Mouse (Mus musculus): ENCODE results near the gene Epha4.

Gene Epha4

DNA sequence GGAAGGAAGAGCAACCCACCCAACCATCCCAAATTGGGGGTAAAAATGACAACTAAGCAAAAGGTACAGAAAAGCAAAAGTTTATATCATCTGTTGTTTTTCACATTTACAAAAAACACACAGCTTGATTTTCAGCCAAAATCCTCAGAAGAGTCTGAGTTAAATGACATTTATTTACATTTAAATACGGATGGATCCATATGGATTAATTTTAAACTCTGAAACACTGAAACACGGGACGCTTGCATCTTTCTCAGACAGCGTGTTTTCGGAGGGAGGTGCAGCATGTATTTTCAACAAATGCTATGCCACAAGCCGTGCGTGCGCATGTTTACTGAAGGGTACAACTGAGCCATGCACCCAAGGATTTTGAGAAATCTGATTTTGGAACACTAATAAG is 105.4 kb downstream of the Epha4 start:
- DNase-seq (ENCODE audit: inconsistent age in 2 of 2, low spot score in 1 of 2): no peak

DNA sequence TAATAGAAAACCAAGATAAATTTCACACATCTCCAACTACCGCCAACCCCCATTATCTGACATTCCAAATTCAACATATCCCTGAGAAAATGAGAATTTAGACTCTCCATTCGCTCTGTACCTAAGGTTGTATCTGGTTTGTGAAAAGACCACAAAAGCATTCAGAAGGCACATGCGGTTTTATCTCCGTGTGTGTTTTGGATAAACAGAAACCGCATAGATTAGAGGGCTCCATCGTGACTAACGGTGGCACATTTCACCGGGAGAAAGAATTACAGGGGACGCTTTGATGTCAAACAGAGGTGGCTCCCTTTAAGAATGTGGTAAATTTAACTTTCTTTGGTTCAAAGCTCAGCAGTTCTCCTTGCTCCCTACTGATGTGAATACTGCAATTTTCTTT is 107.5 kb downstream of the Epha4 start:
- no peak for DNase-seq (ENCODE audit: inconsistent age in 2 of 2, low spot score in 1 of 2)

DNA sequence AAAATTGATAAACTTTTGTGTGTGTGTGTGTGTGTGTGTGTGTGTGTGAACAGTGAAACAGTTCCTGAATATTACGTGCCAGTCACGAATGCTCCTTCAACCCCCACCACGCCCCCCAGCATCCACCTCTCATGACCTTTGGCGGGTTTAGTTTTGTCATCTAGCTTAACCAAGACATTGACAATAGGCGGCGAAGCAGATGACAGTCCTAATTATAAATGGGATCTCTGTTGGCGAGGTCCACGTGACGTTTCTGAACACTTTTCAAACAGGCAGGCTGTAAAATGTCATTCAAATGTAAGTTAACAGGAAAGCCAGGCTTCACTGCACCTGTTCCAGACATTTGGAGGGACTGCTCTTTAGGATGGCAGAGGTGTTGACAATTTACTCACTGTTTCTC is 108.3 kb downstream of the Epha4 start:
- no peak for DNase-seq (ENCODE audit: inconsistent age in 2 of 2, low spot score in 1 of 2)

DNA sequence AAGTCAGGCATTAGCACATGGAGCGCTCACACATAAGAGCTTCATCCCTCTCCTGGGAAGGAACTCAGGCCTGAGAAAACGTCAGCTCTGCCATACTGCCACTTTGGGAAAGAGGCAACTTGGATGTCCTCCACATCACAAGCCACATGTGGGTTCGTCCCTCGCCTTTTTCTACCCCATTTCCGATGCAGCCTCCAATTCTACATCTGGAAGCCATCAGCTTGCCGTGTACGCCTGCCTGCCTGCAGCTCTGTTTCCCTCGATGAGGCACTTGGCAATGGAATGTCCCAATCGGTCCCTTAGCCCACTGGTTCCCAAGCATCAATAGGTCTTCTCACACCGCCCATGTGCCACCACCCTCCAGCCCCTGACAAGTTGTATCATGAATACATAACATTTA is 110.4 kb downstream of the Epha4 start:
- no peak for DNase-seq (ENCODE audit: inconsistent age in 2 of 2, low spot score in 1 of 2)

DNA sequence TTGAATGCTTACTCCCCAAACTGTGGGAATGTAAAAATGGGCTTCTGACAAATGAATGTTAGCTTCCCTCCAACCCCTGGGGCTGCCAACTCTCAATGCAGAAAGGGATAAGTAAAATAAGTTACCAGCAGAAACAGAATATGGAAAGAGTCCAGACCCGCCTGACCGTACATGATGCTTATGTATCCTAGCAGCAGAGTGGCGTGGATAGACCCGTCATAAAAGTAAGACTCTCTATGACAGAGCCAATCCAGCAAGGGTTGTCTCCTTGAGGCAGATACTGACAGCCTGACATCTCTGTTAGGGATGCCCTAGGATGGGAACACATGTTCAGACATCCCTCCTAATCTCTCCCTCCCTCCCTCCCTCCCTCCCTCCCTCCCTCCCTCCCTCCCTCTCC is 111.9 kb downstream of the Epha4 start:
- no peak for DNase-seq (ENCODE audit: inconsistent age in 2 of 2, low spot score in 1 of 2)

DNA sequence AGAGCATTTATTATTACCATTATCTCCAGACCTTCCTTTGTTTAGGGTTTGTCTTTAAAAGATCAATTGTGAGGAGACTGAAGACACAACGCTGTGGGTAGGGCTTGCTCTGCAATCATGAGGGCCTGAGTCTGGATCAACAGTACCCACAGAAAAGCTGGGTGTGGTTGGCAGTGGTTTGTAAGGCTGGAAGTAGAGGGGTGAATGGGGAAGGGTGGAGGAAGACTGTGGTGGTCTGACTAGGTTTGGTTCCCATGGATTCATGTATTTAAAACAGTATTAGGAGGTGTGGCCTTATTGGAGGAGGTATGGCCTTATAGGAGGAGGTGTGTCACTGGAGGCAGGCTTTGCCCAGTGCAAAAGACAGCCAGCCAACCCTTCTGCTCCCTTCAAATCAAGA is 113.4 kb downstream of the Epha4 start:
- no peak for DNase-seq (ENCODE audit: inconsistent age in 2 of 2, low spot score in 1 of 2)

DNA sequence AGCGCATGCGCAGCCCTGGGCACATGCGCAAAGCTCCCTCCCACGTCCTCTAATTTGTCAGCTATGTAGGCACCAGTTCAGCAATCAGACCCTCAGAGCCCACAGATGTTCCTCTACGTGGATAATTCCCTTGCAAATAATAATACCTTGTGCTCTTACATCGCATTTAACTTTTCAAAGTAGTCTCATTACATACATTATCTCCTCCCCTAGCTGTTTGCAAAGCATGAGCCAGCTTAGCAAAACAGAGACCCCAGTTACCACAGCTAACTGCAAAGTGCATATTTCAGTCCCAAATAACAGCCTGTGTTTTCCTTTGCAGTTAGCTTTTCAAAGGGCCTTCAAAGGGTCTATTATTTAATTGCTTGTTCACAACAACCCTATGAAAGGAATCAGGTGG is 123.3 kb downstream of the Epha4 start:
- DNase-seq (ENCODE audit: inconsistent age in 2 of 2, low spot score in 1 of 2): no peak

DNA sequence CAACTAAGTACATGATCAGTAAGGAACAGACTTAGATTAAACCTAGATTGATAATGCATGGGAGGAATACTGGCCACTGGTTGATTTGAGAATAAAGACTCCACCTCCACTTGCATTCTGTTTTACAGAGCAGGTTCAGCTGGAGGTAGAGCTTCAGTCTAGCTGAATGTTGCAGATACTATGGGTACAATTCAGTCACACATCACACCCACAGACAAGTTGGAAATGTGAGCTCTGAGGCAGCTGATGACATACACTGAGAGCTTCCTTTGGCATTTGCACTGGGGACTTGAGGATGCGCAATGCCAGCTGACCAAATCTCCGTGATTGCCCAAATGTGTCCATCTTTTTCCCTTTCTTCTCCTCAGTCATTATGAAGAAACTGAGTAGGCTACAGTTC is 125.8 kb downstream of the Epha4 start:
- DNase-seq (ENCODE audit: inconsistent age in 2 of 2, low spot score in 1 of 2): no peak

DNA sequence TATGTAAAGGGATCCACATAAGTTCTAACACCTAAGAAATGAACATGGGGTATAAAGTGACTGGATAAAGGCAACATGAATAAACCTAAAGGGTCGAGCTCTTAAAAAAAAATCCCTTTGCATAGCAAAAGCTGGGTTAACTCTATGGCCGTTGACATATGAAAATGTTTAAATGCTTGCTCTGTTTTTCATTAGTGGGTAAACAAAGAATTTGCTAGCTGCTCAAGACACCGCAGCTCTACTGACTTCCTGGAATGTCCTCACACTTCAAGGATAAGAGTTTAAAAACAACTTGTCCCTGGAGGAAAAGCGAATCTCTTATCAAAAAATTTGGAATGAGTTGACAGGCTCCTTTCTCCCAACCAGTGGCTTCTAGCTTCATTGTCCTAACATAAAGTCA is 126.3 kb downstream of the Epha4 start:
- no peak for DNase-seq (ENCODE audit: inconsistent age in 2 of 2, low spot score in 1 of 2)

DNA sequence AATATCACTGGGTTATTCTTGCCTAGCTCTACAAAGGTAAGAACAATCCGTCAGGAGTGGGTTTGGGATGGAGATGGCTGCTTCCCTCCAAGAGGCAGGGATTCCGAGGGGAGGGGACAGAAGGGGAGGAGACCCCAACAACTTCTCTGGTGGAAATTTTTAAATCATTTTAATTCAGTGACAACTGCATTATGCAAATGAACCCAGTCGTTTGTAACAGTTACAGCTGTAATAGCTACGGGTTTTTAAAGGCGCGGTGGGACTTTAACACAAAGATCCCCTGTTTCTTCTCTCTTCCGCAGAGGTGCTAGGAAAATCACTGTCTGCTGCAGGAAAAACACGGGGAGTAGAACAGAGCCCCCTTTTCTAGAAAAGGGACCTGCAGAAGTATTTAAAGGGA is 129.3 kb downstream of the Epha4 start:
- no peak for DNase-seq (ENCODE audit: inconsistent age in 2 of 2, low spot score in 1 of 2)

DNA sequence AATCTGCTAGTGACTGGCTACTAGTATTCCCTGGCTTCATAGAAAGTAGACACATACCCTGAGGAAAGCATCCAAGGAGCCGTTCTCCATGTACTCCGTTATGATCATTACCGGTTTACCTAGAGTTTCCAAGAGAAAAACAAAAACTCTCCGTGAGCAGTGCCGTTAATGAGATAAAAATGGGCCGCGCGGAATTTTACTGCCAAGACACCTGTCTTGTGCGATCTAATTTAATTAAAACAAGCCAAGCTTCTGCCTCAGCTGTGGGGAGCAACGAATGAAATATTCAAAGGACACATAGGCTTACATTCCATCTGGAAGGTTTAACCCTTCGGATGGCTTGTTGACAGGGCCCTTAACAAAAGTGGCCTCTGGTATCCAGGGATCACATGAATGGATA is 131.4 kb downstream of the Epha4 start:
- DNase-seq (ENCODE audit: inconsistent age in 2 of 2, low spot score in 1 of 2): no peak

DNA sequence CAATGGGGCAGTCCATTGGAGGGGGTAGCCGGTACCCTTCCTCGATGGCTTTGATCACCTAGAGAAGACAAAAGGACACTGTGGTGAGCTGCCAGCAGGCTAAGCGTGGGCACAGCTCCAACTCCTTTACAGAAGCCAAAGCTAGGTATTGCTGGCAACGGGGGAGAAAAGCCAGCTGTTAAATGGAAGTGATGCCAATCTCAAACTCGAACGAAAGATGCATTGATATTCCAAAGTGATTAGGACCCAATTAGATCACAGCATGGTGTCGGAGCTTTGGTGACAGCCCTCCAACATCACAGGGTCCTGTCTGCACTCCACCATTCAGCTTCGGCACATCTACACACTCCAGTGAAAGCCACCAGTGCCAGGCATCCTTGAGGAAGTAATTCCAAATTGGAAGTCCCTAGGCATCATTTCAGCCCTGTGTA is 137.3 kb downstream of the Epha4 start:
- no peak for DNase-seq (ENCODE audit: inconsistent age in 2 of 2, low spot score in 1 of 2)

DNA sequence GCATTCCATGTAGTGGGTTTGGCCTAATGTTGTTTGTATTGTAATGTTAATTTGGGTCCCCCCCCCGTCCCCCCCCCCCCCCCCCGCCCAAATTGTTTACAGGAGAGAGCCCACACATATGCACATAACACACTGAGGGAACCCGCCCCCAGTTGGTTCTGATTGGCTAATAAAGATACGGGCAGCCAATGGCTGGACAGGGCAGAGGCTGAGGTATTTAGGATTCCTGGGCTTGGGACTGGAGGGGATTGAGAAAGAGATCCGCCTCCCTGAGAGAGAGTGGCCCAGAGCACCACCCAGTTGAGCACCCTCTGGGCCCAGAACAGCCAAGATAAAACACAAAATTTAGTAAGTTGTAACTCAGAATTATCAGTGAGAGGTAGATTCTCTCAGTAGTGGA is 140.8 kb downstream of the Epha4 start:
- DNase-seq (ENCODE audit: inconsistent age in 2 of 2, low spot score in 1 of 2): no peak

DNA sequence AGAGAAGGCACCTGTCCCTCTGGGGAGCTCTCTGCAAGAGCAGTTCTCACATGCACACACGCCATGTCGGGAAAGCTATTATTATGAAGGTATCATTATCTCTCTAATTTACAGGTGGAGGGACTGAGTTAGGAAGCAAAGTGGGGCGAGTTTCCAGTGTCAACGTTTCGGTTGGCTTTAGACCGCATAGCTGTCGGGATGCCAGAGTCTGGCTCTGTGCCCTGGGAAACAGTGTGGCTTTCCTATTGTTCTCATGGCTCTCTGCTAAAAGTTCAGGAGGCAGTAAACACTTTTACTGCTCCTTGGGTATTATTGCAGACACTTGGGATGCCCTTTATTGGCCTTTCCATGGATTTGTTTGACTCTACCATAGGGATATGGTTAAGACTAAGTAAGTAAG is 144.0 kb downstream of the Epha4 start:
- DNase-seq (ENCODE audit: inconsistent age in 2 of 2, low spot score in 1 of 2): no peak

DNA sequence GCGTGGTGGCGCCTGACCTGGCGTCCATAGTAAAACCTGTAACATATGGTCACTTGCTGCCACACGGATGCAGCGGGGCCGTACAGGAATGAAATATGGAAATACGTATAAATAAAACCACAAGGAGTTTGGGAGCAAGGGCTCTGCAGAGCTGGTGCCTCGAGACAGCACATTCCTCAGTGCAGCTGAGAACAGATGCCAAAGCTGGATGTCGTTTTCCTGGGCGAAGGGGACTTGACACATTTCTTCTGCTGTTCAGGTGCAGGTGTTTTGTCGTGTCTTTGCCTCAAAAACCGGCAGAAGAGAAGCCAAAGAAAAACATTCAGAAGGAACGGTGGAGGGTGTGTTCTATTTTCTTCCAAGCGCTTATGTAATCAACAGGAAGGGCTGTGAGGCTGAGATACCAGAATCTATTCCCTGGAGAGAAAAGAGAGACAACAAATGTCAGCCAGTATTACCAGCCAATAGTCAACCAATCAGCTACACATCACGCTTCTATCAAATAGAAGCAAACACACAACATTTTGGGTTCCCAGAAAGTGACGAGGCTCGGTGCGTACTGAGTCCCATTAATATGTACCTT is 145.5 kb downstream of the Epha4 start:
- no peak for DNase-seq (ENCODE audit: inconsistent age in 2 of 2, low spot score in 1 of 2)

DNA sequence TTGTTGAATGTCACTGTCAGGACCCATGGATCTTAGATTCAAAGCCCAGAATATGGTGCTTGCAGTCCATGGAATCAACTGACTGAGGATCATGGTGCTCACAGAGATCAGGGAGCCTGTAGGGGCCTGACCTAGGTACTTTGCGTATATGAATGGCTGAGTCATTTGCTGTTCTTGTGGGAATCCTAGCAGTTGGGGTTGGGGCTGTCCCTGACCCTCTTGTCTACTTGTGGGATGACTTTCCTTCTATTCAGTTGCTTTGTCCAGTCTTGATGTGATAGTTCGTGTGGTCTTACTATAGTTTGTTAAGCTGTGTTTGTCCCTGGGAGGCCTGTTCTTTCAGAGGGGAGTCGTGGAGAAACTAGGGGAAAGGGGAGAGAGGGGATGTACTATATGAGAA is 149.0 kb downstream of the Epha4 start:
- DNase-seq (ENCODE audit: inconsistent age in 2 of 2, low spot score in 1 of 2): no peak

DNA sequence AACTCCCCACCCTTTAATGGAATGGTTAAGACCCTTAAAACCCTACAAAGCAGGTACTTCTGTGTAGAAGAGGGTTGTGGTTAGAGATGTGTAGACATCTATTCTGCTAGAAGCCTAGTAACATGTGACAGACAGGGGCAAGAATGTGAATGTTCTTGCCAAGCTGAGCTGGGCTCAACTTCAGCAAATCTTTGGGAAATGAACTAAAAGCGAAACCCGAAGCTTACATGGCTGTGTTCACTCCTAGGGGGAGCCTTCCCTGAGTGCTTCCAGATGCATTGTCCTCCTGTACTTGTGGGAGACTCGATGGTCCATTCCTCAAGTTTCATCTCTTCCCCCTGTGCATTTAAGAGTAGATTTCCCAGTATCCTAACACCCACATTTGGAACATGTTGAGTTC is 150.3 kb downstream of the Epha4 start:
- DNase-seq (ENCODE audit: inconsistent age in 2 of 2, low spot score in 1 of 2): no peak

DNA sequence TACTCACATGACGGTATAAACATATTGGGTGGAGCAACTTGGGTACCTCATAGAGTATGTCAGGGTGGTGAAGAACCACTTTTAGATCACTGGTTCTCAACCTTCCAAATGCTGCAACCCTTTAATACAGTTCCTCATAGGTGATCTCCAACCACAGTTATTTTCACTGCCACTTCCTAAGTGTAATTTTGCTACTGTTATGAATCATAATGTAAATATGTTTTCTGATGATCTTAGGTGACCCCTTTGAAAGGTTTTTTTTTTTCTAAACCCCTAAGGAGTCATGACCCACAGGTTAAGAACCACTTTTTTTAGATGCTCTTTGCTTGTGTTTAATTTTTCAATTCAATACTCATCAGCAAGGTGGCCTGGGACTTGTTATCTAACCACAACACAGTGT is 151.0 kb downstream of the Epha4 start:
- no peak for DNase-seq (ENCODE audit: inconsistent age in 2 of 2, low spot score in 1 of 2)

DNA sequence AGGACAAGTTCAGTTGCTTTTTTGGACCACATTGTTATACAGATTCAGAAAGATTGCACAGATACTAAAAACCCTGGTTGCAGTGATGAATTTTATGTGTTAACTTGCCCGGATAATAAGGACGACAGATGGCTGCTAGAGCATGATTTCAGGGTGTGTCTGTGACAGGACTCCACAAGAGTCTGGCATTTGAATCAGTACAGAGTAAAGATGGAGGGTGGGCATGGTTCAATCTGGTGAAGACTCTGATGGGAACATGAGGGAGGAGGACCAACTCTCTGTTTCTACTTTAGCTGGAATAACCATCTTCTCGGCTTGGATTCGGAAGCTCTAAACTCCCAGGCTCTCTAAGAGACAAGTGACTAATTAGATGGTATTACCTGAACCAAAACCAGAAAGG is 168.4 kb downstream of the Epha4 start:
- DNase-seq (ENCODE audit: inconsistent age in 2 of 2, low spot score in 1 of 2): no peak

DNA sequence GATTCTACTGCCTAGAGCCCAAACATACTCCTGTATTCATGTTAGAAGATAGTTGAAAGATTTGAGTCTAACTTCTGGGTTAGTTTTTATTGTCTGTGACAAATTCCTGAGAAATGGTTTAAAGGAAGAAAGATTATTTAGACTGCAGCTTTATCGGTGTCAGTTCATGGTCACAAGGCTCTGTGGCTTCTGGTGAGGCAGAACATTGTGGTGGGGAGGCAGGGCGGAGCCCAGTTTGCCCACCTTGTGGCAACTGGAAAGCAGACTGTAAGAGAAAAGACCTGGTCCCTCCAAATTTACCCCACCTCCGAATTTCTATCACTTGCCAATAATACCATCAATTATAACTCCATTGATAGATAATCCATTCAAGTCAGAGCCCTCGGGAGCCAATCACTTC is 171.1 kb downstream of the Epha4 start:
- DNase-seq (ENCODE audit: inconsistent age in 2 of 2, low spot score in 1 of 2): no peak

DNA sequence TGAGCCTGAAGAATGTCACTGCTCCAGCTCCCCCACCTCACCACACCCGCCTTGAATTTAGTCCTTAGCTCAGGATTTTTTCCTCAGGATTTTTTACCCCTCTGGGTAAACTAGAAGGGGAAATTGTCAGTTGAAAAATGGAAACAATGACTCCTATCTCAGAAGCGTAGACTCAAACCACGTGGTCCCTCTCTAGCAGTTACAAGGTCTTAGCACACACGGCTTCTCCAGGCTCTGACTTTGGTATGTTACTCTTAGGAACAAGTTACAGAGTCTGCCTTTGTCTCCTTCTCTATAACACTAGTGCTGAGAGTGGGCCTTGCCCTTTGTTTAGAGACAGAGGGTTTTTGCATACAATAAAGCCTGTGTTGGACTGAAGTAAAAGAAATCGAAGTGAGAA is 175.2 kb downstream of the Epha4 start:
- no peak for DNase-seq (ENCODE audit: inconsistent age in 2 of 2, low spot score in 1 of 2)

DNA sequence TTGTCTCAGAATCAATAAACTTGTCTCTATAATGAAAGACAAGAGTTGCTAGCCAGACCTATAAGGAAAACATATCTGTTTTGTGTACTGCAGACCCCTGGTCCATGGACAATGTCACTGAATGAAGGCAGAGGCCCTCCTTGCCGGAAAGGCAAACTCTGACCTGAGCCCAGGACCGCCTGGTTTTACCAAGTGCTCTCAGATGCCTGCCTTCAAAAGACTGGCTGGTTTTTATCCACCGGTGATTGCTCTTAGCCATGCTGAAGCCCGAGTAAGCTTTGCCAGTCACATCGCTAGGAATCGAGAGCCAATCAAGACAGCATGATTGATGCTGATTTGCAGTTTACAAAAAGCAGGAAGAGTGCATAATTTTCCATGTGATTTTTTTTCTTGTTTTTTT is 176.5 kb downstream of the Epha4 start:
- no peak for DNase-seq (ENCODE audit: inconsistent age in 2 of 2, low spot score in 1 of 2)

DNA sequence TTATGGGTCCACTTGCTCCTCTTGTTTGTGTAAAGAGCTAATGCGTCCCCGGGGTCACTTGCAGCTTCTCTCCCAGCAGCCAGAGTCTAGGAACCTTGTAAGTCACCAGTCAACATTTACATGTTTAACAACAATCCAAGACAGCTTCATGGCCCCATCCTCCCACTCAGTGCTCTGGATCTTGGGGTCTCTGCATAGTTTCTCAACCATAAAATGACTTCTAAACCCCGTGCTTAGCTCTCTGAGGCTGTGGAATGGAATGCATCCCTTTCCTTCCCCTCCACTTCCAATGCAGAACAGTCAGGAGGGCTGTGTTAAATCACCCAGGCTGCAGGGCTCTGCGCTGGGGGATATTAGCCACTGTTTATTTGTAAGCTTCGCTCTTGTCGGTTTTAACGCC is 178.0 kb downstream of the Epha4 start:
- no peak for DNase-seq (ENCODE audit: inconsistent age in 2 of 2, low spot score in 1 of 2)

DNA sequence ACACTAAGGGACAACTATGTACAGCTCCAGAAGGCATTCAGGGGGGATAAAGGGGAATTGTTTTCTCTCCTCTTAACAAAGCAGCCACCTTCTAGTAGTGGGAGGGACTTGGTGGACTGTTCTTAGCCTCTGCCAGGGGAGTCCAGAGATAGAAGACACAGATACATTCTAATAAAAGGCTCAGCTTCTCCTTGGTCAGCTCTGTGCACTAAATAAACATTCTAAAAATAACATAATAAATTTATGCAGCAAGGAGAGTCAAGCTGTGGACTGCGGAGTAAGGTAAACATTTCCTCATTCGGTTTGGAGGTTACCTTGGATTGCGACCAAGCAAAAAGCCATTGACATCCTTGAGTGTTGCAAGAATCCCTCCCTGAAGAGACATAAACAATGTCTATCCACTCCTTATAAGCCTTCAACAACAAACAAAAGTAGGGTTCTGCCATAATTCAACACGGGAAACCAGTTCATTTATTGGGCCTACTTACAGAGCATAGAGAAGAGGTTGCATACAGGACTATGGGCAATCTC is 196.2 kb downstream of the Epha4 start:
- no peak for DNase-seq (ENCODE audit: inconsistent age in 2 of 2, low spot score in 1 of 2)

All from adrenal gland, adult (tissue).